Mouse (Mus musculus) spleen, postnatal 10 days (tissue): Measurements from ENCODE around the gene Rpl18a.

Experiments used
- DNase-seq, 2 experiments: peaks; one replicate each; pipeline ENCODE4 v3.0.0; 2021 to 2022; ENCODE audit warnings: low spot score in 2 of 2

Gene Rpl18a

GRCm38 (mm10) chr8:70856541-70857197 is 40.5 kb downstream of the Rpl18a start:
- DNase-seq: peak in 1 of 2 experiments; percentile 73

- DNase-seq: no peak
Observed at GRCm38 (mm10) chr8:70856028-70856427, 41.2 kb downstream of the Rpl18a start.

GRCm38 (mm10) chr8:70853863-70854262 is 43.3 kb downstream of the Rpl18a start:
- no peak for DNase-seq

GRCm38 (mm10) chr8:70852595-70853231 is 44.5 kb downstream of the Rpl18a start:
- DNase-seq: no peak

DNA sequence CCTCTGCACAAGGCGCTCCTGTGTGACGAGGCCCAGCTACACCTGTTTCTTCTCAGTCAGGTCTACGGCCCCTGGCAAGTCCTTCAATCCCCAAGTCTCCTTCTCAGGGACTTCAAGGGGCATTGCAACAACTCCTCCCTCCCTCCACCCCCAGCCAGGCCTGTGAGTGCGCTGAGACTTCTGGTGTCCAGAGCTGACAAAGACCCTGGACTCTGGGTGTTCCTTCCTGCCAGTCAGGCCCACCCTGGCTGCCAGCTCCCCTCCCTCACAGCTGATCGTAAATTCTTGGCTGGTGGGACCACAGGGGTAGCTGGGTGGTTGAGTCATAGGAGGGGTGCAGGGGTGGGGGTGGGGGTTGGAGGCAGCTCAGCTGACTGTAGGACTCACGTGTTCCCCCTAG is 45.4 kb downstream of the Rpl18a start:
- no peak for DNase-seq

DNA sequence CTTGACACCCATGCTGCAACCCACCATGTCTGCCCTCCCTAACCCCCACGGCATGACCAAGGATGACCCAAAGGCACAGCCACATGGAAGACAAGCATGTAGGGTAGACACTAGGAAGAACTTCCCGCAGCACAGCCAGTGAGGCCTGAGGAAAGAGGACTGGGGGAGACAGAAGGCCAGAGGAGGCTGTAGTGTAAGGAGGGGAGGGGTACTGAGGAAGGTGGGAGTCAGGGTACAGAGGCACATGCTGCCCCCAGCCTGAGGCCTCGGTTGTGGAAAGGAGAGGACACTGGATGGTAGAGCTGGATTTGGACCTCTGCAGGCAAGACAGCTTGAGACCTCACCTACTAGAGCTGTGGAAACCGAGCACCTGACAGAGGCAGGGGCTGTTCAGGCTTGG is 46.3 kb downstream of the Rpl18a start:
- no peak for DNase-seq

GRCm38 (mm10) chr8:70850132-70850845 is 46.9 kb downstream of the Rpl18a start:
- DNase-seq: no peak

DNA sequence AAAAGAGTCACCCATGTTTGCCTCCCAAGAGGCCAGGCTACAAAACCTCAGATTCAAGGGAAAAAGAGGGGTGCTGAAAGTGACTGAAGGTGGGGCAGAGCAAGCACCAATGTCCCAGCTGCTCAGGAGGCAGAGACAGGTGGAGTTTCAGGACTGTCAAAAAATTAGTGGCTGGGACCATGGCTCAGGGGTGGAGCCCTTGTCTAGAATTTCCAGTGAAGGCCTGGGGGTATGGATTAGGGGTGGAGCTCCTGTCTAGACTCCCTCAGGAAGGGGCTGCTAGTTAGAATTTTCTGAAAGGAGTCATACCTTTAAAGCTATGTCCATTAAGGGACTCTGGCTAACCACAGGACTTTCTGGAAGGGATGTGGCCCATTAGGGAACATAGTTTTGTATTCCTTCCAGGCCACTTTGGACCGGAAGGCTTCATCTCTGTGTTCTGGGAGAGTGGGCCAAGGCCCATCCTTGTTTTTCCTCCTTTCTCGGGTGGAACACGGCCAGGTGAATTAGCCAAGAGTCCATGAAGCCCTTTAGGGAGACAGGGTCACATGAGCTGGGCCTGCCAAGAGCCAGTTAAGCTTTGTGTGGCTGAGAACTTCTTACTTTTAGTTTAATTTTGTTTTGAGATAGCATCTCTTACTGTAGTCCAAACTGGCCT is 47.8 kb downstream of the Rpl18a start:
- no peak for DNase-seq

DNA sequence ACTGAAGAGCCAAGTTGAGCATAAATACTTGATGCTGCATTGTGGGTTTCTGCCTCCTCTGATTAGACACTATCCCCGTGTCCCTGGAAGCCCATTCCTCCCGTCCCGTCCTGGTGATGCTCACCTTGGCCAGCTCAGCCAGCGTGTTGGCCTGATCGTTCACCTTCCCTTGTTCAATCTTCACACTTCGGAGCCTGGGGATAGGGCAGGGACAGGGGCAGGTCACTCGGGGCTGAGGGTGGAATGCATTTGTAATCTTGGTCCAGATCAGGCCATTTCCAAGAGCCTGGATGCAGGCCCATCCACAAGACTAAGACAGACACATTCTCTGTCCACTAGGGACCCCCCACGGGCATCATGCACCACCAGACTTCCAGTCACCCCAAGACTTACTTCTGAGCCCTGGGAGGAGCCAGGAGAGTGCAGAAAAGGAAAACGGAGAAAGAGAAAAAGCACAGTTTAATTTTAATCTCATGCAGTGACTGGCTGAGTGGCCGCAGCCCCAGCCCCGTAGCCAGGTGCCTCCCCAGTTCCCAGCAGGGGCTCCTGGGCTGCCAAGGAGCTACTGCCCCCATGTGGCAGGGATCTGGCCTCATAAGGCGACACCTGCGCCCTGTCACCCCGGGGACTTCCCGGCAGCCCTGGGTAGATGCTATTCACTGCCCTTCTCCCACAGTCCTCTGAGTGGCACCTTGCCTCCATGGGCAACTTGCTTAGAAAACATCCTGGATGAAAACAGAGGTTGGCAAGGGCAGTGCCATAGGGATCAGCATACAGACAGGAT is 50.6 kb downstream of the Rpl18a start:
- DNase-seq: peak in 1 of 2 experiments; percentile 67

DNA sequence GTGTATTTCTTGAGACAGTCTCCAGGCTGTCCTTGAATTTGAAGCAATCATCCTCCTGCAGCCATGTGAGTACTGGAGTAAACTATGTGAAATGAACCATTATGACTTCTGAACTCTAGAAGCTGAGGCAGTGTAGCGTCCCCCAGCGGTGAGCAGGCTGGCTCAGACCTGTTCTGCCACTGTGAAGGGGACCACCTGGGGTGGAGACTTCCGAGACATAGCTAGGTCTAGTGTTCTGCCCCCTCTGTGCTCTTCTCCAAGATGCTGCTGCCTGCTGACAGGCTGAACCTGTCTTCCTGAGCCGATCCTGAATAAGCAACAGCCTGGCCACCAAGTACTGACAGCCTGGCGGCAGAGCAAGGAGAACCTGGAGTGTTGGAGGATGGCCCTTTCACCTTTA is 52.1 kb downstream of the Rpl18a start:
- DNase-seq: no peak
